Mouse (Mus musculus) telencephalon, adult 2 months (tissue): ENCODE measurements at regions not wholly inside any gene's neighbourhood (a gene's known extent, or its start where the extent isn't known, plus 50 kb on each side); places are given as distances from the start of the nearest gene placed in this dataset.

Source experiments
- DNase-seq: peaks from one replicate; pipeline ENCODE4 v3.0.0-alpha.2; 2011; ENCODE audit warnings: low read depth, low spot score

GRCm38 (mm10) chr15:13296967-13297366 lies 123.5 kb upstream of the Cdh6 start:
- DNase-seq: no peak

DNA sequence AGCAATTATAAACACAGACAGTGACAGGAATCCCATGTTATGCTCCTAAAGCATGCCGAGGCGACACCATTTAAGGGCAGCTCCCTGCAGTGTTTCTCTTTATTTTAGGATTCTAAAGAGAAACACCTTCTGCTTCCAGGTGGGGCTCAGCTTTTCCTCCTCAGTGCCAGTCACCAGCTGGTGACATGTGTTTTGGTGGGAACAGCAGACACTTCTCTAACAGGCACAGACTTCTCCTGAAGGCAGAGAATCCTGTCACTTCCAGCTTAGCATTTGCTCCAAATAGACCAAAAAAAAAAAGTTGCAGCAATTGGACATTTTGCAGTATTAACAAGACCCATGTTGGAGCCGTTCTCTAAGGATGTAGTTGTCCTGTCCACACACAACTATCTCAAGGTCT lies 115.6 kb upstream of the Cdh6 start:
- no peak for DNase-seq

- no peak for DNase-seq
Measured at GRCm38 (mm10) chr15:13287878-13288277, 114.4 kb upstream of the Cdh6 start.

- DNase-seq: no peak
Measured at GRCm38 (mm10) chr15:13285355-13285754, 111.9 kb upstream of the Cdh6 start.

- DNase-seq: no peak
Measured at GRCm38 (mm10) chr15:13284219-13284618, 110.7 kb upstream of the Cdh6 start.

DNA sequence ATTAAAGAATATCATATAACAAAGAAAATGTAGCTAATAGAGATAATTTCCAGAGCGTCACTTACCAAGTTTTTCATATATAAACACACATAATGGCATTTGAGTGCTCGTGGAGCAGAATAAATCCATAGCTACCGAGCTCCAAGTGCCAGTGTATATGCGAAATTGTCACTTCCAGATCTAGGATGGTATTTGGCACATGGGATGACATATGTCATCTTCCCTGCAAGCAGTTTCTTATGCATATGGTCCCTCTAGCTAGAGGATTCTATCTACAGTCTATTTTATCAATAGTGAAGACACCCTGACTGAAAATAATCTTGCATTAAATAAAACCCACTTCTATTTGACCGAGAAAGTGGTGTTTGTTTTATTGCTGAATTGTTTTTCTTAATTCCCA lies 109.6 kb upstream of the Cdh6 start:
- no peak for DNase-seq

- DNase-seq: no peak
Measured at GRCm38 (mm10) chr15:13276909-13277235, 103.4 kb upstream of the Cdh6 start.

- DNase-seq: no peak
Measured at GRCm38 (mm10) chr15:13276225-13276908, 102.9 kb upstream of the Cdh6 start.

- DNase-seq: no peak
Measured at GRCm38 (mm10) chr15:13275326-13275725, 101.9 kb upstream of the Cdh6 start.

DNA sequence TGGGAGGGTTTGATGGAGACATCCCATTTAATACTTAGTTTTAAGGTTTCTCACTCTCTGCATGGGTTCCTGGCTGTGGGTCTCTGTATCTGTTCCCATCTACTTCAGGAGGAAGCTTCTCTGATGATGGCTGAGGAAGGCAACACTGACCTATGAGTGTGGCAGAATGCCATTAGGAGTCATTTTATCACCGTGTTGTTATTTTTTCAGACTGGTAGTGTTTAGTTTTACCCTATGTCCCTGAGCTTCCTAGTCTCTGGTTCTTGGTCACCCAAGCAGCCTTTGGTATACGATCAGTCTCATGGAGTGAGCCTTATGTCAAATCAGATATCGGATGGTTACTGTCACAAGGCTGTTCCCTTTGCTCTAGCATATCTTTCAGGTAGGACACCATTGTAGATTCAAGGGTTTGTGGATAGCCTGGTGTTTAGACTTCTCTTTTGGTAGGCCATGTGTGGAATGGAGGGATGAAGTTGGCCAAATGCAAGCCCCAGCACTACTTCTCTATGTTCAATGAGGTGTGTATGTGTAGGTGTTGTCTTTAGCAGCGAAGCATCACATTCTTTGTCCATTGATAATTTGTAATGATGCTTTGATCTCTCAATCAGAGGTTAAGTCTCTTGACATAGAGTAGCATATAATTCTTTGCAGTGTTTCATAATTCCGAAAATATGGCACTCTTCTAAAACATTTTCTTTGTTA lies 101.0 kb upstream of the Cdh6 start:
- DNase-seq: no peak

GRCm38 (mm10) chr15:13246053-13246696 lies 72.7 kb upstream of the Cdh6 start:
- no peak for DNase-seq

DNA sequence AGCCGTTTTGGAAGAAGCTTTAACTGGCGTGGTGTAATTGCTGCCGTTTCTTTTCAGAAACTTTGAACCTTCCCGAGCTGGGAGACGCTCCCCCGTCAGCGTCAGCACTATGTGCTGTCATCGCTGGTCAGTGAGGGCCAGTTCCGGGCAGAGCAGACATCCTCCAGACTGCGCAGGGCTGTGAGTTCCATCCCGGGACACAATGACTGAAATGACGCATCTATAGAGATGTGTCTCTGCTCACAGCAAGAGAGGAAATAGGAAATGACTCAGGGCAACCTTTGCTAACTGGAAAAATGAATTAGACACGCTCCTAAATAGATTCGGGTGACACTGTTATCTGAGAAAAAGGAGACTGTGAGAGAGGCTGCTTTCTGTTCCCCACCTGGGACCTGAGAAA lies 70.8 kb upstream of the Cdh6 start:
- no peak for DNase-seq

GRCm38 (mm10) chr15:13243561-13243960 lies 70.1 kb upstream of the Cdh6 start:
- DNase-seq: no peak

DNA sequence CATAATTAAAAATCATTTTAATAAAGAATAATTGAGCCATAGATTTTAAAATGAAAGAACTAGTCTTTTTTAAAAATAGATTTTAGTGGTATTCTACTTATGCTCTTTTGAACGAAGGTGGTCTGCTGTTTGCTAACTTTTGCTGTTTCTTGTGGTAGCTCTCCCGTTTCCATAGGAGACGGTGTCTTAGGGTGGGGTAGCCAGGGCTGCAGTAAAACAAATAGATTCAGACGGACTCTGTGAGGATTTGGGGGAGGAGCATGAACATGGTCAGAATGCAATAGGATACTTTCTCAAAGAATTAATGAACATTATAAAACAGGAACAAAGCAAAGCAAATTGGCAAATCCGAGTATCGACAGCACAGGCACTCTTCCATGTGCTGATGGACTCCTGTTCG lies 67.5 kb upstream of the Cdh6 start:
- DNase-seq: no peak

DNA sequence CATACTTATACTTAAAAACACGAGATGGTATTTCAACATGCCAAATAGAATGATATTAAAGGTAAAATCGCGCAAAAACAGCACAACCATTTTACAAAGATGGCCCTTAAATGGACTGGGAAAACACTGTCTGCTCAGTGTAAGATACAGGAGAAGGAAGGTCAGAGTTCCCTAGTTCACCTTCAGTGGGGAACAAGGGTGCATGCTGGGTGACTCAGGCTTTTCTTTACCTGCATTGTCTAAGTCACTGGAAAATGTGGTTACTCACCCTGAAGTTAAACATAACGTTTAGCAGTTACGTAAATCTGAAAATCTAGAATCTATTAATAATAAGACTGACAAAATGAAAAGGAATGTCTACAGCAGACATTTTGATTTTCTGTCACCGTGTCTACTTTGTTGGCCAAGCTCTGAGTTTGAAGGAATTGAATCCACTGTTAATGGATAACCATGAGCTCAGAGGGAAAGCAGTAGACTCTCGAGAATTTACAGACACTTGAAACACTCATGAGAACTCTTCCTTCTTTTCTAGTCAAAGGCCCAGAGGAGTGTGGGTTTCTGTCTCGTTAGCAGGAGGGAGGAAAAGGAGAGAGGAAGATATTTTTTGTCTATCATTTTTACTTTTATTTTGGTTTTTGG lies 63.5 kb upstream of the Cdh6 start:
- DNase-seq: no peak

GRCm38 (mm10) chr15:13232567-13233259 lies 59.2 kb upstream of the Cdh6 start:
- DNase-seq: no peak

GRCm38 (mm10) chr15:13231550-13231949 lies 58.1 kb upstream of the Cdh6 start:
- no peak for DNase-seq

DNA sequence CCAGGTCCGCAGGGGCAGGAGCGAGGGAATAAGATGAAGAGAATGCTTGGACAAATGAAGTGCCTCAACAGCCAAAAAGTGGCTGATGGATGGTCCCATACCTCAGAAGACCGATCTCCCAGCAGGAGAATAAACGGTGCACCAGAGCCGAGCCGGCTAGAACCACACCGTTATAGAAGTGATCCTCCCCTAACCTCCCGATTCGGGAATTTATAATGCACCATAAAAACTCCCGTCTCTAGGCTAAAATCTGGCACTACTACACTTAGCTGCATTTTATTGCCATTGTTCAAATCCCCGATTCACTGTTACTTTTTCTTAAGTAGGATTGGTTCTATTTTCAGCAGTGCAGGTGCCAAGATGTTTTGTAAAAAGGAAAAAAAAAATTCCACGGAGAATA lies 54.6 kb upstream of the Cdh6 start:
- no peak for DNase-seq
